Mouse (Mus musculus): Measurements from ENCODE around the gene Cnr1. TPM values are rescaled to one million over a fixed set of nuclear protein-coding genes. Genes with fewer than 3 reads are reported as not detected.

Gene Cnr1
- polyA plus RNA-seq, 1 experiment = 0.08 TPM

GRCm38 (mm10) chr4:33947584-33947983 is 23.2 kb downstream of the Cnr1 start:
- Histone ChIP-seq H3K36me3 (ENCODE audit: control insufficient read depth, insufficient read depth, low read length) (no peaks in the 10 kb centered on the region), H3K27ac (ENCODE audit: control insufficient read depth, insufficient read depth, low read length) (no peak overlapping the region), H3K4me1 (replicated peaks; ENCODE audit: control insufficient read depth, insufficient read depth, low read length) (no peaks in the 10 kb centered on the region), H3K4me3 (ENCODE audit: control insufficient read depth, insufficient read depth, low read length) (no peak overlapping the region), H3K27me3 (ENCODE audit: control insufficient read depth, insufficient read depth, low read length) (no peaks in the 10 kb centered on the region)
- DNase-seq = no peak
- 98% methylated on average over 3 of the region's 3 CpGs for WGBS
- no peak for TF ChIP-seq CTCF (IDR thresholded peaks at IDR 0.05; ENCODE audit: borderline replicate concordance, control insufficient read depth, extremely low read depth, insufficient read depth, low read length, poor library complexity)
- no peak for TF ChIP-seq POLR2A (IDR thresholded peaks at IDR 0.05; ENCODE audit: control insufficient read depth, extremely low read depth, insufficient read depth, low read length, poor library complexity)

- H3K4me1 ChIP-seq (replicated peaks; ENCODE audit: control insufficient read depth, insufficient read depth, low read length) = no peaks in the 10 kb centered on the region
- H3K27me3 ChIP-seq (ENCODE audit: control insufficient read depth, insufficient read depth, low read length) = no peaks in the 10 kb centered on the region
- 96% methylated on average over 3 of the region's 3 CpGs for WGBS
- TF ChIP-seq CTCF (IDR thresholded peaks at IDR 0.05; ENCODE audit: borderline replicate concordance, control insufficient read depth, extremely low read depth, insufficient read depth, low read length, poor library complexity) (no peak), POLR2A (IDR thresholded peaks at IDR 0.05; ENCODE audit: control insufficient read depth, extremely low read depth, insufficient read depth, low read length, poor library complexity) (no peak)
- no peak for DNase-seq
- no peak overlapping the region for H3K4me3 ChIP-seq (ENCODE audit: control insufficient read depth, insufficient read depth, low read length)
- no peak overlapping the region for H3K27ac ChIP-seq (ENCODE audit: control insufficient read depth, insufficient read depth, low read length)
- H3K36me3 ChIP-seq (ENCODE audit: control insufficient read depth, insufficient read depth, low read length) = no peaks in the 10 kb centered on the region
Observed at GRCm38 (mm10) chr4:33957398-33957797, 33.0 kb downstream of the Cnr1 start.

GRCm38 (mm10) chr4:33958515-33958914 is 34.1 kb downstream of the Cnr1 start:
- no peak overlapping the region for H3K4me3 ChIP-seq (ENCODE audit: control insufficient read depth, insufficient read depth, low read length)
- no peak for DNase-seq
- 85% methylated on average over 3 of the region's 3 CpGs for WGBS
- TF ChIP-seq POLR2A (IDR thresholded peaks at IDR 0.05; ENCODE audit: control insufficient read depth, extremely low read depth, insufficient read depth, low read length, poor library complexity) = no peak
- no peak for TF ChIP-seq CTCF (IDR thresholded peaks at IDR 0.05; ENCODE audit: borderline replicate concordance, control insufficient read depth, extremely low read depth, insufficient read depth, low read length, poor library complexity)
- no peaks in the 10 kb centered on the region for H3K4me1 ChIP-seq (replicated peaks; ENCODE audit: control insufficient read depth, insufficient read depth, low read length)
- no peak overlapping the region for H3K27ac ChIP-seq (ENCODE audit: control insufficient read depth, insufficient read depth, low read length)
- H3K27me3 ChIP-seq (ENCODE audit: control insufficient read depth, insufficient read depth, low read length) = no peaks in the 10 kb centered on the region
- no peaks in the 10 kb centered on the region for H3K36me3 ChIP-seq (ENCODE audit: control insufficient read depth, insufficient read depth, low read length)

DNA sequence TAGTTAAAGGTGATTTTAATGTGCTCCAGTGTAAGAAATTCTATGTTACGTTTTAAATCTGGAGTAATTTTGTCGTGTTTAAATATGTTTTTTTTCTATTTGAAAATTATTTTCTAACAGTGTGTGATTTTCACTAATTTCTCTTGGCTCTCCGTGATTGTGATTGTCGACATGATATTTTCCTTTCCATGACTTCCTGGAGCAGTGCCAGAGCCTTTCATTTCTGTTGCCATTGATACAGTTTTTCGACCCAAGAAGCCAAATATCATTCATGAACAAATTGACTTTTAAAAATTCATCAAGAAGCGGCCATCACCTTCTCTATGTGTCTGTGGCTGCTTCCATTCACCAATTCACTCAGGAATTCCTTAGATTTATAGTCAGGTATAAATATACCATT is 35.4 kb downstream of the Cnr1 start:
- WGBS = 93% methylated on average over 6 of the region's 6 CpGs
- Histone ChIP-seq H3K36me3 (ENCODE audit: control insufficient read depth, insufficient read depth, low read length) (no peaks in the 10 kb centered on the region), H3K27ac (ENCODE audit: control insufficient read depth, insufficient read depth, low read length) (no peak overlapping the region), H3K27me3 (ENCODE audit: control insufficient read depth, insufficient read depth, low read length) (no peaks in the 10 kb centered on the region), H3K4me3 (ENCODE audit: control insufficient read depth, insufficient read depth, low read length) (no peak overlapping the region), H3K4me1 (replicated peaks; ENCODE audit: control insufficient read depth, insufficient read depth, low read length) (no peaks in the 10 kb centered on the region)
- no peak for DNase-seq
- no peak for TF ChIP-seq CTCF (IDR thresholded peaks at IDR 0.05; ENCODE audit: borderline replicate concordance, control insufficient read depth, extremely low read depth, insufficient read depth, low read length, poor library complexity)
- no peak for TF ChIP-seq POLR2A (IDR thresholded peaks at IDR 0.05; ENCODE audit: control insufficient read depth, extremely low read depth, insufficient read depth, low read length, poor library complexity)

DNA sequence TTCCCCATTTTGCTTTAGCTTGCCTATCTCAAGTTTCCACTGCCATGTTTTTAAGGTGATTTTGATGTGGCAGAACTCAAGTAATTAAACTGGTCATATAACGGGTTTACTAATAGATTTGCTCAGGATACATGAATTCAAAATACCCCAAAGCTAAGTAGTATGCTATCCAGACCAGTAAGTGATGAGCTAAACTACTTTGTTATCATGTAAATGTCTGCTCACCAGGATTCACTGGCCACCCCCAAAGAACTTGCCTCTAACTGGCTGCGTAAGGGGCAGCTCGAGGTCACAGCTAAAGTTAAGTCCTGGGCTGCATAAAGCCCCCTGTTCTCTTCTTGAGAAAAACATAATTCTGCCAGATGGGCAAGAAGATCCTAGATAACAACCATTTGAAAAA is 46.3 kb downstream of the Cnr1 start:
- DNase-seq = no peak
- no peak overlapping the region for H3K27ac ChIP-seq (ENCODE audit: control insufficient read depth, insufficient read depth, low read length)
- WGBS = 86% methylated on average over 3 of the region's 3 CpGs

GRCm38 (mm10) chr4:33988466-33989089 is 64.2 kb downstream of the Cnr1 start:
- H3K27ac ChIP-seq (ENCODE audit: control insufficient read depth, insufficient read depth, low read length) = no peak overlapping the region; the same call in 1 of the 2 replicates
- H3K4me3 ChIP-seq (ENCODE audit: control insufficient read depth, insufficient read depth, low read length) = no peak overlapping the region
- H3K4me1 ChIP-seq (replicated peaks; ENCODE audit: control insufficient read depth, insufficient read depth, low read length) = peaks cover 3% of the 10 kb centered on the region
- no peak for TF ChIP-seq POLR2A (IDR thresholded peaks at IDR 0.05; ENCODE audit: control insufficient read depth, extremely low read depth, insufficient read depth, low read length, poor library complexity)
- no peak for TF ChIP-seq CTCF (IDR thresholded peaks at IDR 0.05; ENCODE audit: borderline replicate concordance, control insufficient read depth, extremely low read depth, insufficient read depth, low read length, poor library complexity)
- H3K27me3 ChIP-seq (ENCODE audit: control insufficient read depth, insufficient read depth, low read length) = no peaks in the 10 kb centered on the region
- DNase-seq = no peak
- WGBS = 22% methylated on average over 5 of the region's 5 CpGs
- no peaks in the 10 kb centered on the region for H3K36me3 ChIP-seq (ENCODE audit: control insufficient read depth, insufficient read depth, low read length)

More for the DNA sequence above, 46.3 kb downstream of the Cnr1 start:
- Histone ChIP-seq H3K36me3 (ENCODE audit: control insufficient read depth, insufficient read depth, low read length) (no peaks in the 10 kb centered on the region), H3K4me1 (replicated peaks; ENCODE audit: control insufficient read depth, insufficient read depth, low read length) (no peaks in the 10 kb centered on the region), H3K4me3 (ENCODE audit: control insufficient read depth, insufficient read depth, low read length) (no peak overlapping the region), H3K27me3 (ENCODE audit: control insufficient read depth, insufficient read depth, low read length) (no peaks in the 10 kb centered on the region)
- no peak for TF ChIP-seq CTCF (IDR thresholded peaks at IDR 0.05; ENCODE audit: borderline replicate concordance, control insufficient read depth, extremely low read depth, insufficient read depth, low read length, poor library complexity)
- no peak for TF ChIP-seq POLR2A (IDR thresholded peaks at IDR 0.05; ENCODE audit: control insufficient read depth, extremely low read depth, insufficient read depth, low read length, poor library complexity)

GRCm38 (mm10) chr4:33992687-33993086 is 68.3 kb downstream of the Cnr1 start:
- Histone ChIP-seq H3K4me3 (ENCODE audit: control insufficient read depth, insufficient read depth, low read length) (no peak overlapping the region), H3K27ac (ENCODE audit: control insufficient read depth, insufficient read depth, low read length) (no peak overlapping the region)
- TF ChIP-seq POLR2A (IDR thresholded peaks at IDR 0.05; ENCODE audit: control insufficient read depth, extremely low read depth, insufficient read depth, low read length, poor library complexity) (no peak), CTCF (IDR thresholded peaks at IDR 0.05; ENCODE audit: borderline replicate concordance, control insufficient read depth, extremely low read depth, insufficient read depth, low read length, poor library complexity) (no peak)

More at GRCm38 (mm10) chr4:33992687-33993086, 68.3 kb downstream of the Cnr1 start:
- peaks cover 3% of the 10 kb centered on the region for H3K4me1 ChIP-seq (replicated peaks; ENCODE audit: control insufficient read depth, insufficient read depth, low read length)
- no peaks in the 10 kb centered on the region for H3K27me3 ChIP-seq (ENCODE audit: control insufficient read depth, insufficient read depth, low read length)
- no peaks in the 10 kb centered on the region for H3K36me3 ChIP-seq (ENCODE audit: control insufficient read depth, insufficient read depth, low read length)
- 59% methylated on average over 3 of the region's 3 CpGs for WGBS
- DNase-seq = no peak

Data from thymus, adult 2 months (tissue).